Mouse (Mus musculus) cerebellum, adult 2 months (tissue): ENCODE data around the gene Cdk6.
"Not testable (repeated sequence)": the region's sequence is repeated elsewhere in the genome, so short reads cannot be mapped to it uniquely, and the experiment has no call there.

ENCODE experiments used
- CTCF ChIP-seq: fragments of 200-500 bp; IDR thresholded peaks from 2 replicates; pipeline ENCODE4 v1.5.1; 2011; ENCODE audit warnings: low read depth, mild to moderate bottlenecking, control low read depth, low read length, moderate library complexity, borderline replicate concordance; ENCODE audit not compliant: insufficient read depth
- POLR2A ChIP-seq: fragments of 200-500 bp; IDR thresholded peaks from 2 replicates; pipeline ENCODE4 v1.6.1; 2011; ENCODE audit warnings: low read length, control low read depth, borderline replicate concordance; ENCODE audit not compliant: insufficient read depth

GRCm38 (mm10) chr5:3317724-3318123 is 23.6 kb upstream of the Cdk6 start:
- not testable (repeated sequence) for TF ChIP-seq CTCF, POLR2A
